Mouse (Mus musculus) MEL (cell line): Measurements from ENCODE around the gene Tarm1. TPM values are rescaled to one million over a fixed set of nuclear protein-coding genes. Genes with fewer than 3 reads are reported as not detected.

Source experiments
- DNase-seq: peaks from one replicate; pipeline ENCODE4 v3.0.0; 2011; ENCODE audit warnings: low read depth, low spot score
- H3K27ac ChIP-seq: 2 replicates; pipeline ENCODE4 v1.5.1; 2012; ENCODE audit warnings: low read depth, mild to moderate bottlenecking, control low read depth, low read length, moderate library complexity; ENCODE audit not compliant: control insufficient read depth
- H3K27me3 ChIP-seq, 2 experiments: fragments of 150-350 bp in 1 of 2; sonication (generic) in 1 of 2; 2 replicates each; pipeline ENCODE4 v1.6.1; 2012; ENCODE audit warnings: low read length in 2 of 2, mild to moderate bottlenecking in 2 of 2, improper control_type of control experiment in 1 of 2, moderate library complexity in 1 of 2; ENCODE audit not compliant: insufficient read depth in 2 of 2, control insufficient read depth in 1 of 2
- H3K36me3 ChIP-seq, 2 experiments: 2 replicates each; pipeline ENCODE4 v1.6.1; 2012 to 2014; ENCODE audit warnings: low read length in 2 of 2, improper control_type of control experiment in 1 of 2, inconsistent platforms in 1 of 2, mild to moderate bottlenecking in 1 of 2; ENCODE audit not compliant: insufficient read depth in 2 of 2, control insufficient read depth in 1 of 2
- H3K4me1 ChIP-seq, 2 experiments: fragments of 150-350 bp in 1 of 2; sonication (generic) in 1 of 2; 2 replicates each; pipeline ENCODE4 v1.6.1; 2012; ENCODE audit warnings: low read length in 2 of 2, improper control_type of control experiment in 1 of 2, mild to moderate bottlenecking in 1 of 2; ENCODE audit not compliant: insufficient read depth in 2 of 2, control insufficient read depth in 1 of 2
- H3K4me3 ChIP-seq, 2 experiments: fragments of 150-350 bp in 1 of 2; sonication (generic) in 1 of 2; 2 replicates each; pipeline ENCODE4 v1.5.1; 2012; ENCODE audit warnings: low read depth in 2 of 2, low read length in 2 of 2, mild to moderate bottlenecking in 2 of 2, moderate library complexity in 2 of 2, control low read depth in 1 of 2, improper control_type of control experiment in 1 of 2; ENCODE audit not compliant: control insufficient read depth in 1 of 2, insufficient read depth in 1 of 2
- H3K79me2 ChIP-seq: 2 replicates; pipeline ENCODE4 v1.6.1; 2012; ENCODE audit warnings: mild to moderate bottlenecking, low read length, moderate library complexity; ENCODE audit not compliant: control insufficient read depth, poor library complexity, insufficient read depth
- H3K9ac ChIP-seq: 2 replicates; pipeline ENCODE4 v1.6.1; 2012; ENCODE audit warnings: low read depth, mild to moderate bottlenecking, control low read depth, low read length, moderate library complexity; ENCODE audit not compliant: control insufficient read depth, poor library complexity, severe bottlenecking
- H3K9me3 ChIP-seq: fragments of 150-350 bp; sonication (generic); replicated peaks from 2 replicates; pipeline ENCODE4 v1.6.1; 2012; ENCODE audit warnings: mild to moderate bottlenecking, low read length, improper control_type of control experiment, moderate library complexity; ENCODE audit not compliant: insufficient read depth
- BHLHE40 ChIP-seq: IDR thresholded peaks from 2 replicates; pipeline ENCODE4 v1.6.1; 2012; ENCODE audit warnings: low read depth, mild to moderate bottlenecking, inconsistent platforms, low read length, improper control_type of control experiment, borderline replicate concordance
- CHD1 ChIP-seq: IDR thresholded peaks from 2 replicates; pipeline ENCODE4 v1.6.1; 2012; ENCODE audit warnings: low read depth, mild to moderate bottlenecking, inconsistent platforms, low read length, improper control_type of control experiment
- ELF1 ChIP-seq: IDR thresholded peaks from 2 replicates; pipeline ENCODE4 v1.6.1; 2014; ENCODE audit warnings: low read depth, mild to moderate bottlenecking, inconsistent platforms, low read length, improper control_type of control experiment, moderate library complexity
- EP300 ChIP-seq, 2 experiments: IDR thresholded peaks; 2 replicates each; pipeline ENCODE4 v1.6.1; 2011; ENCODE audit warnings: improper control_type of control experiment in 2 of 2, low read length in 2 of 2, low read depth in 1 of 2, mild to moderate bottlenecking in 1 of 2
- ETS1 ChIP-seq: IDR thresholded peaks from 2 replicates; pipeline ENCODE4 v1.6.1; 2012; ENCODE audit warnings: low read depth, mild to moderate bottlenecking, inconsistent platforms, low read length, improper control_type of control experiment, moderate library complexity
- GABPA ChIP-seq: IDR thresholded peaks from 2 replicates; pipeline ENCODE4 v1.6.1; 2012; ENCODE audit warnings: low read depth, mild to moderate bottlenecking, inconsistent platforms, low read length, improper control_type of control experiment, moderate library complexity
- GATA1 ChIP-seq: IDR thresholded peaks from 2 replicates; pipeline ENCODE4 v1.6.1; 2011; ENCODE audit warnings: low read depth, low read length, improper control_type of control experiment
- HCFC1 ChIP-seq: IDR thresholded peaks from 2 replicates; pipeline ENCODE4 v1.6.1; 2012; ENCODE audit warnings: low read depth, mild to moderate bottlenecking, inconsistent platforms, low read length, improper control_type of control experiment, moderate library complexity
- KAT2A ChIP-seq: conservative IDR thresholded peaks from 2 replicates; pipeline ENCODE4 v1.6.1; 2012; ENCODE audit warnings: low read depth, low read length, improper control_type of control experiment, inconsistent platforms
- MAX ChIP-seq: IDR thresholded peaks from 2 replicates; pipeline ENCODE4 v1.6.1; 2011; ENCODE audit warnings: low read length, improper control_type of control experiment
- MXI1 ChIP-seq: IDR thresholded peaks from 2 replicates; pipeline ENCODE4 v1.6.1; 2011; ENCODE audit warnings: mild to moderate bottlenecking, low read depth, low read length, improper control_type of control experiment
- MYB ChIP-seq: IDR thresholded peaks from 2 replicates; pipeline ENCODE4 v1.6.1; 2011; ENCODE audit warnings: mild to moderate bottlenecking, low read depth, low read length, improper control_type of control experiment
- NELFE ChIP-seq: IDR thresholded peaks from 2 replicates; pipeline ENCODE4 v1.6.1; 2011; ENCODE audit warnings: low read depth, low read length, improper control_type of control experiment
- POLR2A ChIP-seq, 2 experiments: IDR thresholded peaks; 2 replicates each; pipeline ENCODE4 v1.6.1; 2011 to 2012; ENCODE audit warnings: low read length in 2 of 2, mild to moderate bottlenecking in 2 of 2, control low read depth in 1 of 2, improper control_type of control experiment in 1 of 2, low read depth in 1 of 2, moderate library complexity in 1 of 2; ENCODE audit not compliant: control insufficient read depth in 1 of 2, insufficient read depth in 1 of 2, poor library complexity in 1 of 2
- POLR2AphosphoS5 ChIP-seq: IDR thresholded peaks from 2 replicates; pipeline ENCODE4 v1.6.1; 2012; ENCODE audit warnings: low read depth, borderline replicate concordance, mild to moderate bottlenecking, inconsistent platforms, low read length, moderate library complexity, mixed read lengths
- RAD21 ChIP-seq: IDR thresholded peaks from 2 replicates; pipeline ENCODE4 v1.6.1; 2011; ENCODE audit warnings: mild to moderate bottlenecking, low read depth, low read length, improper control_type of control experiment
- RCOR1 ChIP-seq: IDR thresholded peaks from 2 replicates; pipeline ENCODE4 v1.6.1; 2012; ENCODE audit warnings: low read depth, mild to moderate bottlenecking, inconsistent platforms, low read length, improper control_type of control experiment
- SMC3 ChIP-seq: IDR thresholded peaks from 2 replicates; pipeline ENCODE4 v1.6.1; 2011; ENCODE audit warnings: low read depth, low read length, improper control_type of control experiment
- TAL1 ChIP-seq: IDR thresholded peaks from 2 replicates; pipeline ENCODE4 v1.6.1; 2012; ENCODE audit warnings: mild to moderate bottlenecking, inconsistent platforms, low read length, moderate library complexity, mixed read lengths
- TCF12 ChIP-seq: IDR thresholded peaks from 2 replicates; pipeline ENCODE4 v1.6.1; 2014; ENCODE audit warnings: low read depth, mild to moderate bottlenecking, inconsistent platforms, low read length, improper control_type of control experiment, moderate library complexity
- USF1 ChIP-seq: IDR thresholded peaks from 2 replicates; pipeline ENCODE4 v1.6.1; 2014; ENCODE audit warnings: low read depth, mild to moderate bottlenecking, inconsistent platforms, low read length, improper control_type of control experiment, moderate library complexity
- ZC3H11A ChIP-seq: IDR thresholded peaks from 2 replicates; pipeline ENCODE4 v1.6.1; 2012; ENCODE audit warnings: low read depth, mild to moderate bottlenecking, inconsistent platforms, low read length, improper control_type of control experiment
- ZMIZ1 ChIP-seq: IDR thresholded peaks from 2 replicates; pipeline ENCODE4 v1.6.1; 2012; ENCODE audit warnings: low read depth, mild to moderate bottlenecking, inconsistent platforms, low read length, improper control_type of control experiment, moderate library complexity
- polyA plus RNA-seq, 2 experiments: library from polyadenylated mRNA; stranded (reverse) in 1 of 2; unstranded in 1 of 2; fragments of >175 nt in 1 of 2; fragments of >200 nt in 1 of 2; gene quantifications; 2 replicates each; pipeline versions ENCODE4 v1.2.1 to v1.2.4; 2012; ENCODE audit warnings: low replicate concordance in 2 of 2, low read depth in 1 of 2; ENCODE audit not compliant: insufficient read length in 2 of 2, insufficient read depth in 1 of 2, missing spikeins in 1 of 2
- total RNA-seq: library from RNA; depleted of rRNA; stranded (reverse); fragments of 300-350 nt; gene quantifications from 2 replicates; pipeline ENCODE4 v1.2.3, GENCODE M21; 2012

Tarm1 gene
- total and polyA plus RNA-seq, 3 experiments = 1.1 to 1.7 TPM; not detected in 1

- Histone ChIP-seq H3K36me3 (no peaks in the 10 kb centered on the region), H3K79me2 (no peaks in the 10 kb centered on the region)
- peak; percentile 43 for DNase-seq
- no peak for TF ChIP-seq TAL1
- TF ChIP-seq EP300 (IDR thresholded peaks at IDR 0.05; ENCODE audit: low read depth in 1 of 2, low read length in 2 of 2) = peak in 1 of 2 experiments; percentile 43; a peak in 1 of 4 replicates
- no peak for TF ChIP-seq GABPA
- TF ChIP-seq POLR2A (IDR thresholded peaks at IDR 0.05; ENCODE audit: control insufficient read depth in 1 of 2, insufficient read depth in 1 of 2, low read depth in 1 of 2, low read length in 2 of 2, poor library complexity in 1 of 2) = no peak
- no peak for TF ChIP-seq ZMIZ1
- TF ChIP-seq SMC3 = no peak
- TF ChIP-seq TCF12 = peak; percentile 8; the same call in 1 of the 2 replicates
- TF ChIP-seq MAX = no peak
- no peak for TF ChIP-seq USF1
- TF ChIP-seq HCFC1 = no peak
- peak; percentile 48; the same call in 1 of the 2 replicates for TF ChIP-seq RCOR1
- TF ChIP-seq ETS1 = no peak
- TF ChIP-seq RAD21 = no peak
- no peak for TF ChIP-seq ZC3H11A
- TF ChIP-seq POLR2AphosphoS5 = no peak
- 0 out of 2 replicates have a peak, but pooled peaks have one; percentile 8 for TF ChIP-seq GATA1
- TF ChIP-seq MXI1 = no peak
- no peak for TF ChIP-seq CHD1
- TF ChIP-seq MYB = no peak
- TF ChIP-seq, all 39 proteins: peak for 4
- Histone ChIP-seq H3K4me1 (no peaks in the 10 kb centered on the region), H3K9me3 (no peaks in the 10 kb centered on the region), H3K9ac (no peak overlapping the region), H3K27me3 (no peaks in the 10 kb centered on the region), H3K27ac (no peak overlapping the region), H3K4me3 (no peak overlapping the region)
Measured at GRCm38 (mm10) chr7:3500406-3500805, 2.0 kb downstream of the Tarm1 start.

- no peaks in the 10 kb centered on the region for H3K9me3 ChIP-seq
- TF ChIP-seq KAT2A (no peak), NELFE (no peak), POLR2AphosphoS5 (no peak), TAL1 (no peak), ZC3H11A (no peak), ELF1 (no peak), CHD1 (no peak), BHLHE40 (no peak), EP300 (IDR thresholded peaks at IDR 0.05; ENCODE audit: low read depth in 1 of 2, low read length in 2 of 2) (no peak), USF1 (no peak)
- TF ChIP-seq, all 39 proteins: peak for 0
- no peaks in the 10 kb centered on the region for H3K36me3 ChIP-seq
- H3K4me1 ChIP-seq = peaks cover 0 to 6% of the 10 kb centered on the region in 2 experiments; a peak in 1 of 4 replicates
- H3K27ac ChIP-seq = no peak overlapping the region
- H3K79me2 ChIP-seq = no peaks in the 10 kb centered on the region
- peak; percentile 59 for DNase-seq
- H3K4me3 ChIP-seq = no peak overlapping the region
- no peak overlapping the region for H3K9ac ChIP-seq
- no peaks in the 10 kb centered on the region; a peak in 1 of 4 replicates for H3K27me3 ChIP-seq
Measured at GRCm38 (mm10) chr7:3481948-3482608, 20.3 kb downstream of the Tarm1 start.
